Mouse (Mus musculus) forebrain, embryonic 14.5 days (tissue): Measurements from ENCODE around the gene Kat5. TPM values are rescaled to one million over a fixed set of nuclear protein-coding genes. Genes with fewer than 3 reads are reported as not detected.

Source experiments
- ATAC-seq: fragments of 200-750 bp; cut with Nextera tagmentation; 2 replicates; pipeline ENCODE4 v1.8.0; 2017; ENCODE audit warnings: mild to moderate bottlenecking, moderate library complexity
- DNase-seq: peaks from one replicate; pipeline ENCODE4 v3.0.0-alpha.2; 2015; ENCODE audit warnings: low spot score
- H3K27ac ChIP-seq: fragments of 300-500 bp; sonication (generic); 2 replicates; pipeline ENCODE4 v1.5.1; 2014; ENCODE audit warnings: low read depth, mild to moderate bottlenecking, control low read depth, low read length, moderate library complexity
- H3K27me3 ChIP-seq: fragments of 300-500 bp; sonication (generic); replicated peaks from 2 replicates; pipeline ENCODE4 v1.6.1; 2014; ENCODE audit warnings: low read length, control low read depth, mixed read lengths; ENCODE audit not compliant: control insufficient read depth, insufficient read depth
- H3K36me3 ChIP-seq: fragments of 300-500 bp; sonication (generic); 2 replicates; pipeline ENCODE4 v1.6.1; 2014; ENCODE audit warnings: low read length, control low read depth; ENCODE audit not compliant: control insufficient read depth, insufficient read depth
- H3K4me1 ChIP-seq: fragments of 300-500 bp; sonication (generic); 2 replicates; pipeline ENCODE4 v1.6.1; 2014; ENCODE audit warnings: antibody characterized with exemption, low read length, control low read depth; ENCODE audit not compliant: control insufficient read depth, insufficient read depth
- H3K4me2 ChIP-seq: fragments of 300-500 bp; sonication (generic); 2 replicates; pipeline ENCODE4 v1.6.1; 2014; ENCODE audit warnings: mild to moderate bottlenecking, control low read depth, low read length
- H3K4me3 ChIP-seq: fragments of 300-500 bp; sonication (generic); 2 replicates; pipeline ENCODE4 v1.5.1; 2014; ENCODE audit warnings: low read depth, low read length, control low read depth
- H3K9ac ChIP-seq: fragments of 300-500 bp; sonication (generic); 2 replicates; pipeline ENCODE4 v1.6.1; 2014; ENCODE audit warnings: mild to moderate bottlenecking, low read length, control low read depth, moderate library complexity
- H3K9me3 ChIP-seq: fragments of 300-500 bp; sonication (generic); replicated peaks from 2 replicates; pipeline ENCODE4 v1.6.1; 2016; ENCODE audit warnings: low read length, control low read depth, mixed read lengths; ENCODE audit not compliant: control insufficient read depth
- WGBS: fragments of 180-500 bp; shearing (Covaris S2); extraction: QIAGEN DNeasy Blood & Tissue Kit; methylation state at CpG from one replicate; pipeline ENCODE4 v1.1.7; 2014; 5-methylcytosine and 5-hydroxymethylcytosine counted together
- polyA plus RNA-seq: library from polyadenylated mRNA; unstranded; fragments of >200 nt; fragmentation: Nextera tagmentation; extraction: Ambion mirVana; gene quantifications from 2 replicates; pipeline ENCODE4 v1.2.1, GENCODE M21; 2014

Gene Kat5
- polyA plus RNA-seq, 1 experiment from 2014 or later = 43.7 TPM

GRCm38 (mm10) chr19:5611973-5612372 lies 1.9 kb upstream of the Kat5 start:
- ATAC-seq (no peak), DNase-seq (no peak)
- no peak overlapping the region for H3K4me3 ChIP-seq
- H3K9me3 ChIP-seq = no peaks in the 10 kb centered on the region
- no peaks in the 10 kb centered on the region for H3K27me3 ChIP-seq
- WGBS = 86% methylated on average over 1 of the region's 1 CpGs
- peaks cover 18% of the 10 kb centered on the region for H3K36me3 ChIP-seq
- no peak overlapping the region for H3K4me2 ChIP-seq
- no peak overlapping the region for H3K9ac ChIP-seq
- no peak overlapping the region for H3K27ac ChIP-seq
- H3K4me1 ChIP-seq = peaks cover 9% of the 10 kb centered on the region

DNA sequence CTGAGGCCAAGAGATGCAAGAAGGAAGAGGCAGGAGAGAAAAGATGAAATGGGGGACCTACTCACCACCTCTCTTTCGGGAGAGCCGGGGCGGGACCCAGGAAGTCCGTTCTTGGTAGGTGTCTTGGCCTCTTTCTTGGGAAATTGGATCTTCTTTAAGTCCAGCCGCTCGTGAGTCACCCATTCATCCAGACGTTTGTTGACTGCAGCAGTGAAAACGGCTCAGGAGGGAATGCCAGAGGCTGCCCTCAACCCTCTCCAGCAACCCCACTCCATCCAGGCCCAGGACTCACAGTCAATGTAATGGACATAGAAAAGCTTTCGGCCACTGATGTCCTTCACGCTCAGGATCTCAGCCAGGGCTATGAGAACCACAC lies 878 bp downstream of the Kat5 start:
- Histone ChIP-seq H3K27me3 (no peaks in the 10 kb centered on the region), H3K9ac (peak overlapping the region; percentile 65), H3K9me3 (no peaks in the 10 kb centered on the region), H3K4me1 (peaks cover 9% of the 10 kb centered on the region), H3K27ac (peak overlapping the region; percentile 95; the same call in 1 of the 2 replicates), H3K4me2 (peak overlapping the region; percentile 68), H3K4me3 (peak overlapping the region; percentile 47), H3K36me3 (peaks cover 46% of the 10 kb centered on the region)
- DNase-seq (no peak), ATAC-seq (no peak)
- WGBS = 61% methylated on average over 10 of the region's 10 CpGs

DNA sequence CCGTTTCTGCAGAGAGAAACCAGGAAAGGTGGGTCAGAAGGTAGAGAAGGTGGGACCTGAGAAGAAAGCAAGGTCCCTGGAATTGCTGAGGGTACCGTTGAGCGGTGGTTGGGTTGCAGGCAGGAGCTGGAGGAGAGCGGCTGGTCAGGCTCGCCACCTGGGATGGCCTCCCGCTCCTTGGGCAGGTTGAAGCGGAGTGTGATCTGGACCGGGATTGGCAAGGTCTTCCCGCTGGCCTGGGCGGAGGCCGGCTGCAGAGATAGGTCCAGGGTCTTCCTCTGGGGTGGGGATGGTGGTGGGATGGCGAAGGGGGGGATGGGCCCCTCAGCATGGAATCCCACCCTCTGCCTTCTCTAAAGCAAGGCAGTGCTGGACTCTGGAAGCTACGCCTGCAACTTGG lies 1.3 kb downstream of the Kat5 start:
- WGBS = 97% methylated on average over 13 of the region's 13 CpGs
- peak overlapping the region; percentile 65; the same call in 1 of the 2 replicates for H3K9ac ChIP-seq
- H3K27me3 ChIP-seq = no peaks in the 10 kb centered on the region
- H3K4me1 ChIP-seq = peaks cover 9% of the 10 kb centered on the region
- ATAC-seq (no peak), DNase-seq (no peak)
- H3K9me3 ChIP-seq = no peaks in the 10 kb centered on the region
- H3K4me2 ChIP-seq = peak overlapping the region; percentile 68
- H3K4me3 ChIP-seq = peak overlapping the region; percentile 47; the same call in 1 of the 2 replicates
- peaks cover 51% of the 10 kb centered on the region for H3K36me3 ChIP-seq
- H3K27ac ChIP-seq = no peak overlapping the region

- Histone ChIP-seq H3K36me3 (peaks cover 59% of the 10 kb centered on the region), H3K9me3 (no peaks in the 10 kb centered on the region), H3K27ac (no peak overlapping the region), H3K4me1 (peaks cover 14% of the 10 kb centered on the region), H3K4me2 (no peak overlapping the region), H3K27me3 (no peaks in the 10 kb centered on the region), H3K4me3 (no peak overlapping the region), H3K9ac (no peak overlapping the region)
- 94% methylated on average over 26 of the region's 26 CpGs for WGBS
- DNase-seq = no peak
- no peak for ATAC-seq
Measured at GRCm38 (mm10) chr19:5607705-5608410, 2.2 kb downstream of the Kat5 start.

- Histone ChIP-seq H3K4me1 (peaks cover 20% of the 10 kb centered on the region), H3K4me2 (no peak overlapping the region), H3K4me3 (no peak overlapping the region), H3K36me3 (peaks cover 62% of the 10 kb centered on the region), H3K9ac (no peak overlapping the region), H3K27ac (no peak overlapping the region), H3K27me3 (no peaks in the 10 kb centered on the region), H3K9me3 (no peaks in the 10 kb centered on the region)
- DNase-seq (no peak), ATAC-seq (no peak)
- WGBS = 87% methylated on average over 8 of the region's 8 CpGs
Measured at GRCm38 (mm10) chr19:5606196-5606595, 3.8 kb downstream of the Kat5 start.

DNA sequence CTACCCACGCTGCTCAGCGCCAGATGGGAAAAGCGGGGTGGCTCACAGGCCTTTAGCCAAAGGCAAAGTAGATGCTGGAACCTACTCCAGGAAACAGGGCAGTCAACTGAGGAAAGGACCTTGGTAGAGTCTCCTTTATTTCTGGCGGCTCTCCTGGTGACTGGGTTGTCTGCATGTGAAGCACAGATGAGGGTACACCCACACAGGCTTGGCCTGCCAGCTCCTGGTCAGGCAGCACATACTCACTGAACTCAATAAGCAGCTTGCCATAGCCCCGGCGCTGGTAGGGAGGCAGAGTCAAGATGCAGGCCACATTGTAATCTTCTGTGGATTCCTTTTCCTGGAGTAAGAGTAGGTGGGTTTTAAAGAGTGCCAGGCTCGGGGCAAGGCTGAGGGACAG lies 4.9 kb downstream of the Kat5 start:
- Histone ChIP-seq H3K4me1 (peaks cover 15% of the 10 kb centered on the region), H3K4me2 (no peak overlapping the region), H3K36me3 (peaks cover 62% of the 10 kb centered on the region), H3K9me3 (no peaks in the 10 kb centered on the region), H3K27ac (no peak overlapping the region), H3K27me3 (no peaks in the 10 kb centered on the region), H3K9ac (no peak overlapping the region), H3K4me3 (no peak overlapping the region)
- ATAC-seq (no peak), DNase-seq (no peak)
- 93% methylated on average over 7 of the region's 7 CpGs for WGBS

- Histone ChIP-seq H3K9me3 (no peaks in the 10 kb centered on the region), H3K4me2 (no peak overlapping the region), H3K27me3 (no peaks in the 10 kb centered on the region), H3K36me3 (peaks cover 61% of the 10 kb centered on the region), H3K4me1 (peaks cover 11% of the 10 kb centered on the region), H3K9ac (no peak overlapping the region), H3K27ac (no peak overlapping the region), H3K4me3 (no peak overlapping the region)
- ATAC-seq = no peak
- WGBS = 90% methylated on average over 7 of the region's 7 CpGs
- no peak for DNase-seq
Measured at GRCm38 (mm10) chr19:5603664-5604063, 6.4 kb downstream of the Kat5 start.

DNA sequence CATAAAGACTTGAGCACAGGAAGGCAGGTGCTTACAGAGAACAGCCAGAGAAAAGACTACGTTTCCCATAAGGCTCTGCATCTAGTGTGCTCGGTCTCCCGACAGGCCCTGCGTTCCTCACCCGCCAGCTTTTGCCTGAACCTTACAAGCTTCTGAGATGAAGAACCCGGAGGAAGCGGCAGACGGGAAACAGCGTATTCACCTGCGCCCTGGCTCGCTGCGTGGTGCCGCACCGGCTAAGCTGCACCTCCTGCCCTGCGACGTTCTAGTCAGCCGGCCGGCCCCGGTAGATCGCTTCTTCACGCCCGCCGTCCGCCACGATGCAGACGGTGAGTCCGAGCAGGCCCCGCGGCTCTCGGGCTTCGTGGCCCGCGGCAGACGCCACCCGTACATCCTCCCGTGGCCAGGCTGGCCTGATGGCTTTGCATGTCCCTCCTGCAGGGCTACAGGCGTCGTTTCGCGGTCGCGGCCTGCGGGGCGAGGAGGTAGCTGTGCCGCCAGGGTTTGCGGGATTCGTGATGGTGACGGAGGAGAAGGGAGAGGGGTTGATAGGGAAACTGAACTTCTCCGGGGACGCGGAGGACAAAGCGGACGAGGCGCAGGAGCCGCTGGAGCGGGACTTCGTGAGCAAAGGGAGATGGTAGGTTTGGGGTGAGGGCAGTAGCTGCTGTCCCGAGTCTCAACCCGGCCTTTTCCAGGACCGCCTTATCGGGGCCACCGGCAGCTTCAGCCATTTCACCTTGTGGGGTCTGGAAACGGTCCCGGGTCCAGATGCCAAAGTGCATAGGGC lies 8.1 kb downstream of the Kat5 start, which contains the start of gene Rnaseh2c:
Gene Rnaseh2c, plus strand, starts transcription at position 122 of the 790 bp plus-strand sequence.
- H3K4me1 ChIP-seq = peaks cover 11% of the 10 kb centered on the region
- peak within 1 kb of the TSS; percentile 90 for H3K4me2 ChIP-seq
- under 1% methylated on average over 64 of the region's 64 CpGs for WGBS
- peak; percentile 96 for DNase-seq
- H3K9me3 ChIP-seq = no peaks in the 10 kb centered on the region
- H3K27ac ChIP-seq = peak within 1 kb of the TSS; percentile 82
- no peaks in the 10 kb centered on the region for H3K27me3 ChIP-seq
- H3K4me3 ChIP-seq = peak within 1 kb of the TSS; percentile 92
- peak within 1 kb of the TSS; percentile 94 for H3K9ac ChIP-seq
- peaks cover 43% of the 10 kb centered on the region for H3K36me3 ChIP-seq
- peak; percentile 93 for ATAC-seq

GRCm38 (mm10) chr19:5599224-5599623 lies 10.8 kb downstream of the Kat5 start:
- WGBS = 74% methylated on average over 4 of the region's 4 CpGs
- ATAC-seq (no peak), DNase-seq (no peak)
- Histone ChIP-seq H3K9ac (no peak overlapping the region), H3K27me3 (no peaks in the 10 kb centered on the region), H3K9me3 (no peaks in the 10 kb centered on the region), H3K4me1 (peaks cover 11% of the 10 kb centered on the region), H3K4me3 (no peak overlapping the region), H3K27ac (no peak overlapping the region), H3K36me3 (peaks cover 16% of the 10 kb centered on the region), H3K4me2 (no peak overlapping the region)
